Mouse (Mus musculus) heart, postnatal 0 days (tissue): ENCODE measurements around the gene Hoxb8.

Experiments
- CTCF ChIP-seq: IDR thresholded peaks from 2 replicates; pipeline ENCODE4 v1.5.1; 2016; ENCODE audit warnings: antibody characterized with exemption, control low read depth, low read depth
- EP300 ChIP-seq: IDR thresholded peaks from 2 replicates; pipeline ENCODE4 v1.6.1; 2016; ENCODE audit warnings: antibody characterized with exemption, low read depth

GRCm38 (mm10) chr11:96297428-96297827 lies 15.7 kb downstream of the Hoxb8 start:
- TF ChIP-seq CTCF (no peak), EP300 (no peak)
